Mouse (Mus musculus) hindbrain, embryonic 16.5 days (tissue): ENCODE data around the gene Sec13. TPM values are rescaled to one million over a fixed set of nuclear protein-coding genes. Genes with fewer than 3 reads are reported as not detected.

Experiments
- ATAC-seq: fragments of 200-750 bp; cut with Nextera tagmentation; 2 replicates; pipeline ENCODE4 v1.8.0; 2017; ENCODE audit warnings: moderate TSS enrichment, moderate library complexity
- H3K27ac ChIP-seq: fragments of 300-500 bp; sonication (generic); 2 replicates; pipeline ENCODE4 v1.5.1; 2014; ENCODE audit warnings: low read depth, mild to moderate bottlenecking, control low read depth, low read length, moderate library complexity
- H3K27me3 ChIP-seq: fragments of 300-500 bp; sonication (generic); replicated peaks from 2 replicates; pipeline ENCODE4 v1.6.1; 2014; ENCODE audit warnings: low read length; ENCODE audit not compliant: control insufficient read depth, insufficient read depth
- H3K36me3 ChIP-seq: fragments of 300-500 bp; sonication (generic); 2 replicates; pipeline ENCODE4 v1.6.1; 2014; ENCODE audit warnings: mild to moderate bottlenecking, low read length, moderate library complexity, mixed read lengths; ENCODE audit not compliant: control insufficient read depth, insufficient read depth
- H3K4me1 ChIP-seq: fragments of 300-500 bp; sonication (generic); 2 replicates; pipeline ENCODE4 v1.6.1; 2014; ENCODE audit warnings: low read depth, low read length; ENCODE audit not compliant: control insufficient read depth, insufficient read depth
- H3K4me2 ChIP-seq: fragments of 300-500 bp; sonication (generic); 2 replicates; pipeline ENCODE4 v1.6.1; 2014; ENCODE audit warnings: mild to moderate bottlenecking, low read length, control low read depth, moderate library complexity
- H3K4me3 ChIP-seq: fragments of 300-500 bp; sonication (generic); 2 replicates; pipeline ENCODE4 v1.5.1; 2014; ENCODE audit warnings: mild to moderate bottlenecking, low read length, control low read depth, moderate library complexity
- H3K9ac ChIP-seq: fragments of 300-500 bp; sonication (generic); 2 replicates; pipeline ENCODE4 v1.6.1; 2014; ENCODE audit warnings: low read depth, mild to moderate bottlenecking, control low read depth, low read length, moderate library complexity
- H3K9me3 ChIP-seq: fragments of 300-500 bp; sonication (generic); 2 replicates; pipeline ENCODE4 v1.6.1; 2014; ENCODE audit warnings: mild to moderate bottlenecking, low read length, moderate library complexity; ENCODE audit not compliant: control insufficient read depth
- WGBS: fragments of 180-500 bp; shearing (Covaris S2); extraction: QIAGEN DNeasy Blood & Tissue Kit; methylation state at CpG from one replicate; pipeline ENCODE4 v1.1.7; 2014; 5-methylcytosine and 5-hydroxymethylcytosine counted together
- polyA plus RNA-seq: library from polyadenylated mRNA; unstranded; fragments of >200 nt; fragmentation: Nextera tagmentation; extraction: Ambion mirVana; gene quantifications from 2 replicates; pipeline ENCODE4 v1.2.1, GENCODE M21; 2015

Sec13 gene
- polyA plus RNA-seq, 1 experiment from 2014 or later, result 197 TPM

GRCm38 (mm10) chr6:113745117-113745516, 4.6 kb upstream of the Sec13 start:
- Histone ChIP-seq H3K9me3 (no peaks in the 10 kb centered on the region), H3K27me3 (peaks cover 2% of the 10 kb centered on the region), H3K4me2 (no peak overlapping the region), H3K36me3 (peaks cover 11% of the 10 kb centered on the region), H3K9ac (no peak overlapping the region), H3K4me3 (no peak overlapping the region), H3K27ac (no peak overlapping the region), H3K4me1 (no peaks in the 10 kb centered on the region)
- ATAC-seq, result no peak

GRCm38 (mm10) chr6:113743111-113743510, 2.6 kb upstream of the Sec13 start:
- H3K9ac ChIP-seq, result no peak overlapping the region
- H3K27me3 ChIP-seq, result no peaks in the 10 kb centered on the region
- H3K4me1 ChIP-seq, result peaks cover 9% of the 10 kb centered on the region
- no peak for ATAC-seq
- H3K4me2 ChIP-seq, result no peak overlapping the region
- H3K27ac ChIP-seq, result no peak overlapping the region
- WGBS, result 54% methylated on average over 1 of the region's 1 CpGs
- H3K36me3 ChIP-seq, result peaks cover 7% of the 10 kb centered on the region
- no peak overlapping the region for H3K4me3 ChIP-seq
- no peaks in the 10 kb centered on the region for H3K9me3 ChIP-seq

GRCm38 (mm10) chr6:113742321-113742720, 1.8 kb upstream of the Sec13 start:
- Histone ChIP-seq H3K4me1 (peaks cover 9% of the 10 kb centered on the region), H3K9ac (no peak overlapping the region), H3K4me2 (no peak overlapping the region), H3K9me3 (no peaks in the 10 kb centered on the region), H3K4me3 (no peak overlapping the region), H3K27me3 (no peaks in the 10 kb centered on the region), H3K36me3 (peaks cover 8% of the 10 kb centered on the region), H3K27ac (no peak overlapping the region)
- no peak for ATAC-seq
- WGBS, result 95% methylated on average over 1 of the region's 1 CpGs

- 73% methylated on average over 2 of the region's 2 CpGs for WGBS
- Histone ChIP-seq H3K4me1 (peaks cover 9% of the 10 kb centered on the region), H3K9me3 (no peaks in the 10 kb centered on the region), H3K27me3 (no peaks in the 10 kb centered on the region), H3K9ac (no peak overlapping the region), H3K4me3 (no peak overlapping the region), H3K4me2 (no peak overlapping the region), H3K36me3 (peaks cover 13% of the 10 kb centered on the region), H3K27ac (no peak overlapping the region)
- no peak for ATAC-seq
Measured at GRCm38 (mm10) chr6:113741425-113741824, 882 bp upstream of the Sec13 start.

GRCm38 (mm10) chr6:113737318-113738046, 3.1 kb downstream of the Sec13 start:
- no peak for ATAC-seq
- 90% methylated on average over 9 of the region's 9 CpGs for WGBS
- H3K4me1 ChIP-seq, result peaks cover 9% of the 10 kb centered on the region
- H3K9me3 ChIP-seq, result no peaks in the 10 kb centered on the region
- no peak overlapping the region for H3K27ac ChIP-seq
- H3K27me3 ChIP-seq, result no peaks in the 10 kb centered on the region
- no peak overlapping the region for H3K9ac ChIP-seq
- H3K36me3 ChIP-seq, result peaks cover 34% of the 10 kb centered on the region
- H3K4me2 ChIP-seq, result no peak overlapping the region
- H3K4me3 ChIP-seq, result no peak overlapping the region

GRCm38 (mm10) chr6:113731296-113731695, 9.2 kb downstream of the Sec13 start:
- 92% methylated on average over 3 of the region's 3 CpGs for WGBS
- no peaks in the 10 kb centered on the region for H3K4me1 ChIP-seq
- no peak overlapping the region for H3K4me2 ChIP-seq
- H3K27ac ChIP-seq, result no peak overlapping the region
- no peak for ATAC-seq
- no peak overlapping the region for H3K4me3 ChIP-seq
- H3K9me3 ChIP-seq, result no peaks in the 10 kb centered on the region
- no peak overlapping the region for H3K9ac ChIP-seq
- no peaks in the 10 kb centered on the region for H3K27me3 ChIP-seq
- H3K36me3 ChIP-seq, result peaks cover 62% of the 10 kb centered on the region

GRCm38 (mm10) chr6:113728181-113728580, 12.4 kb downstream of the Sec13 start:
- ATAC-seq, result no peak
- H3K27ac ChIP-seq, result no peak overlapping the region
- H3K9me3 ChIP-seq, result no peaks in the 10 kb centered on the region
- H3K4me1 ChIP-seq, result no peaks in the 10 kb centered on the region
- H3K4me3 ChIP-seq, result no peak overlapping the region
- no peak overlapping the region for H3K4me2 ChIP-seq
- no peak overlapping the region for H3K9ac ChIP-seq
- 96% methylated on average over 7 of the region's 7 CpGs for WGBS
- peaks cover 43% of the 10 kb centered on the region for H3K36me3 ChIP-seq
- H3K27me3 ChIP-seq, result no peaks in the 10 kb centered on the region

GRCm38 (mm10) chr6:113721061-113721460, 19.5 kb downstream of the Sec13 start:
- Histone ChIP-seq H3K4me1 (no peaks in the 10 kb centered on the region), H3K4me3 (no peak overlapping the region), H3K9me3 (no peaks in the 10 kb centered on the region), H3K36me3 (peaks cover 10% of the 10 kb centered on the region), H3K27ac (no peak overlapping the region), H3K27me3 (no peaks in the 10 kb centered on the region), H3K9ac (no peak overlapping the region), H3K4me2 (no peak overlapping the region)
- ATAC-seq, result no peak
- 99% methylated on average over 4 of the region's 4 CpGs for WGBS

GRCm38 (mm10) chr6:113719878-113720277, 20.7 kb downstream of the Sec13 start, which contains the start of gene Ghrl:
TSS of gene Ghrl (minus strand) at chr6:113719880.
- H3K27me3 ChIP-seq, result no peaks in the 10 kb centered on the region
- H3K4me1 ChIP-seq, result no peaks in the 10 kb centered on the region
- no peak within 1 kb of the TSS for H3K4me3 ChIP-seq
- H3K27ac ChIP-seq, result no peak within 1 kb of the TSS
- H3K4me2 ChIP-seq, result no peak within 1 kb of the TSS
- no peak for ATAC-seq
- 95% methylated on average over 3 of the region's 3 CpGs for WGBS
- H3K36me3 ChIP-seq, result peaks cover 14% of the 10 kb centered on the region
- no peaks in the 10 kb centered on the region for H3K9me3 ChIP-seq
- no peak within 1 kb of the TSS for H3K9ac ChIP-seq
